Mouse (Mus musculus) embryonic facial prominence, embryonic 15.5 days (tissue): ENCODE measurements around the gene Gsdmc3. TPM values are rescaled to one million over a fixed set of nuclear protein-coding genes. Genes with fewer than 3 reads are reported as not detected.
"Not testable (repeated sequence)": the region's sequence is repeated elsewhere in the genome, so short reads cannot be mapped to it uniquely, and the experiment has no call there.

Experiments used
- ATAC-seq: fragments of 200-750 bp; cut with Nextera tagmentation; 2 replicates; pipeline ENCODE4 v1.8.0; 2017; ENCODE audit warnings: low read depth, moderate TSS enrichment; ENCODE audit not compliant: insufficient number of reproducible peaks, low FRiP score, low TSS enrichment
- H3K27ac ChIP-seq: fragments of 300-500 bp; sonication (generic); replicated peaks from 2 replicates; pipeline ENCODE4 v1.5.1; 2015; ENCODE audit warnings: mild to moderate bottlenecking, inconsistent platforms
- H3K27me3 ChIP-seq: fragments of 300-500 bp; sonication (generic); 2 replicates; pipeline ENCODE4 v1.6.1; 2015; ENCODE audit warnings: inconsistent platforms
- H3K36me3 ChIP-seq: fragments of 300-500 bp; sonication (generic); 2 replicates; pipeline ENCODE4 v1.6.1; 2015; ENCODE audit warnings: mild to moderate bottlenecking, inconsistent platforms
- H3K4me1 ChIP-seq: fragments of 300-500 bp; sonication (generic); 2 replicates; pipeline ENCODE4 v1.6.1; 2015; ENCODE audit warnings: inconsistent platforms
- H3K4me2 ChIP-seq: fragments of 300-500 bp; sonication (generic); replicated peaks from 2 replicates; pipeline ENCODE4 v1.6.1; 2015; ENCODE audit warnings: mild to moderate bottlenecking, inconsistent platforms
- H3K4me3 ChIP-seq: fragments of 300-500 bp; sonication (generic); replicated peaks from 2 replicates; pipeline ENCODE4 v1.5.1; 2015; ENCODE audit warnings: mild to moderate bottlenecking, inconsistent platforms
- H3K9ac ChIP-seq: fragments of 300-500 bp; sonication (generic); 2 replicates; pipeline ENCODE4 v1.6.1; 2015; ENCODE audit warnings: inconsistent platforms
- H3K9me3 ChIP-seq: fragments of 300-500 bp; sonication (generic); replicated peaks from 2 replicates; pipeline ENCODE4 v1.6.1; 2016; ENCODE audit warnings: inconsistent platforms
- WGBS: fragments of 180-500 bp; shearing (Covaris S2); methylation state at CpG from one replicate; pipeline ENCODE4 v1.1.7; 2015; 5-methylcytosine and 5-hydroxymethylcytosine counted together
- polyA plus RNA-seq: library from polyadenylated mRNA; unstranded; fragments of >200 nt; fragmentation: Nextera tagmentation; extraction: Ambion mirVana; gene quantifications from 2 replicates; pipeline ENCODE4 v1.2.1, GENCODE M21; 2015

The Gsdmc3 gene
- polyA plus RNA-seq = 0.12 and 0.21 TPM in 2 replicates

DNA sequence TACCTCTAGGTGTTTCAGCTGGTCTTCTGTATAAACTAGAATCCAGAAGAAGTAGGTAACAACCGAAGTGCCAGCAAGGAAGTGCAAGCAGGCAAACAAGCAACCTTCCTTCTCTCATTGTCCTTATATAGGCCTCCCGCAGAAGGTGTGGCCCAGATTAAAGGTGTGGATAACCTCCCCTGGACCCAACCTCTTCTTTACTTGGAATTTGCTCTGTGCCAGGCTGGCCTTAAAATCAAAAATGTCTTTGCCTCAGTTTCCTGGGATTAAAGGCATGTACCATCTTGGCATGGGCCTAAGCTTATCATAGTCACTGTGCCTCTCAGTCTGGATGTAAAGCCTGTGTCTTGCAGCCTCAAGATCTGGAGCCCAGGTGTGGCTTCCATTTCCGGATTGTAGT lies at the start of gene Gsdmc3:
TSS of gene Gsdmc3 (minus strand) at position 101 of the 400 bp plus-strand sequence.
- H3K9ac ChIP-seq, H3K4me3 ChIP-seq, H3K4me1 ChIP-seq, H3K27me3 ChIP-seq, H3K4me2 ChIP-seq, H3K27ac ChIP-seq, H3K36me3 ChIP-seq, H3K9me3 ChIP-seq, ATAC-seq: not testable (repeated sequence)
- WGBS = 78% methylated on average over 1 of the region's 3 CpGs

GRCm38 (mm10) chr15:63926201-63926600 lies 47.8 kb upstream of the Gsdmc3 start:
- Histone ChIP-seq H3K4me1 (no peaks in the 10 kb centered on the region), H3K9me3 (no peaks in the 10 kb centered on the region), H3K4me2 (no peak overlapping the region), H3K36me3 (peaks cover 19% of the 10 kb centered on the region), H3K4me3 (no peak overlapping the region), H3K27me3 (no peaks in the 10 kb centered on the region), H3K9ac (no peak overlapping the region), H3K27ac (no peak overlapping the region)
- 88% methylated on average over 3 of the region's 3 CpGs for WGBS
- no peak for ATAC-seq

- no peak for ATAC-seq
Measured at GRCm38 (mm10) chr15:63924484-63924883, 46.1 kb upstream of the Gsdmc3 start.

DNA sequence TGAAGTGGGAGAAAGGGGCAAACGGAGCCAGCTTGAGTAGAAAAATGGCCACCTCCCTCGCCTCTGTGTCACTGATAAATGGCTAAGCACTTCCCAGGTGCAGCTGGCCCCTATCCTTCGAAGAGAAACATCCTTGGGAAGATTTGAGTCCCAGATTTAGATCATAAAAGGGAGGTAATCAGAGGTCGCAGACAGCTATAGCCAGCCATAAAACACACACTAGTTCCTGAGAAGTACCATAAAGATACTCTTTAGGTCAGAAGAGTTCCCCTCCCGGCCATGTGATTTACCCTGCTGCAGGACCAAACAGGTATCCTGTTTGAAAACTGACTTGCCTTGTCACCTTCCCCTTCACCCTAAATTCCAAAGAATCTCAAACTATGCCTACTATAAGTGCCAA lies 43.3 kb upstream of the Gsdmc3 start:
- 74% methylated on average over 2 of the region's 5 CpGs for WGBS
- H3K36me3 ChIP-seq, H3K27ac ChIP-seq, H3K4me2 ChIP-seq, H3K4me1 ChIP-seq, ATAC-seq, H3K9ac ChIP-seq, H3K4me3 ChIP-seq, H3K9me3 ChIP-seq, H3K27me3 ChIP-seq: not testable (repeated sequence)

More at GRCm38 (mm10) chr15:63924484-63924883, 46.1 kb upstream of the Gsdmc3 start:
- H3K27ac ChIP-seq = no peak overlapping the region
- H3K27me3 ChIP-seq = no peaks in the 10 kb centered on the region
- H3K36me3 ChIP-seq = peaks cover 9% of the 10 kb centered on the region; the same call in 1 of the 2 replicates
- H3K4me1 ChIP-seq = no peaks in the 10 kb centered on the region
- no peak overlapping the region for H3K4me2 ChIP-seq
- no peaks in the 10 kb centered on the region for H3K9me3 ChIP-seq
- H3K9ac ChIP-seq = no peak overlapping the region
- no peak overlapping the region for H3K4me3 ChIP-seq
- 86% methylated on average over 1 of the region's 1 CpGs for WGBS

DNA sequence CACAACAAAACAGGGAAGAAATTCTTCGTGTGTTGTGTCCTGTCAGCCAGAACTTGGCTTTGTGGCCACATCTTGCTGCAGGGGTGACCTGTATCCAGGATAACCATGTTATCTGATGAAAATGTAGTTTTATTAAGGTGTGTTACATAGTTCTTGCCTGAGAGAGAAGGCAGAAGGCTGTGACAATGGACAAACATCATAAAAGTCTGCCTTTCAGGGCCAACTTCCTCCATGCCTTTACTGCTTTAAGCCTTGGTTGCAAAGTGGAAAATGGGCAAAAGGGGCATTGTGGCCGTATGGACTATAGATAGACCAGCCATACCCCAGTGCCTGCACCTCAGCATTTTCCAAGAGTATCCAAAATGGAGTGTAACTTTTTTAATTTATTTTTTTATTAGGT lies 41.4 kb upstream of the Gsdmc3 start:
- H3K9me3 ChIP-seq = not testable (repeated sequence)

DNA sequence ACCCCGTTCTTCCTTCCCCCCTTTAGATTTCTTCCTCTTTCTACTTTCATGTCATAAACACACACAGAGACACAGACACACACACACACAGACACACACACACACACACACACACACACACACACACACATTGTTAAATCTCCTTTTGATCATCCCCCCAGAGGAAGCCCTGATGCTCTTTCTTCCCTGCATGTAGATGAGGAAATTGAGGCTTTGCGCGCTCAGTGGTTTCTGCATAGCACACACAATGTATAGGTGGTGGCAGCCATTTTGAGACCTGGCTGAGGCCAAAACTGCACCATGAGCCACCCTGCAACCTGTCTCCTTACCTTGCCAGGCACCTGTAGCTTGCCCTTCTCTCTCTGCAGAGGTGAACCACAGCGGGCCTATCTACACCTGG lies 38.2 kb upstream of the Gsdmc3 start:
- H3K27me3 ChIP-seq, H3K9ac ChIP-seq, H3K4me2 ChIP-seq, H3K9me3 ChIP-seq, H3K27ac ChIP-seq, ATAC-seq, H3K4me3 ChIP-seq, H3K4me1 ChIP-seq, H3K36me3 ChIP-seq: not testable (repeated sequence)
- 80% methylated on average over 4 of the region's 4 CpGs for WGBS

More for the DNA sequence above, 41.4 kb upstream of the Gsdmc3 start:
- not testable (repeated sequence) for H3K4me2 ChIP-seq, H3K27ac ChIP-seq, H3K4me1 ChIP-seq, H3K36me3 ChIP-seq, H3K4me3 ChIP-seq, H3K9ac ChIP-seq, ATAC-seq, H3K27me3 ChIP-seq
- whole genome bisulfite sequencing = 80% methylated on average over 2 of the region's 2 CpGs

DNA sequence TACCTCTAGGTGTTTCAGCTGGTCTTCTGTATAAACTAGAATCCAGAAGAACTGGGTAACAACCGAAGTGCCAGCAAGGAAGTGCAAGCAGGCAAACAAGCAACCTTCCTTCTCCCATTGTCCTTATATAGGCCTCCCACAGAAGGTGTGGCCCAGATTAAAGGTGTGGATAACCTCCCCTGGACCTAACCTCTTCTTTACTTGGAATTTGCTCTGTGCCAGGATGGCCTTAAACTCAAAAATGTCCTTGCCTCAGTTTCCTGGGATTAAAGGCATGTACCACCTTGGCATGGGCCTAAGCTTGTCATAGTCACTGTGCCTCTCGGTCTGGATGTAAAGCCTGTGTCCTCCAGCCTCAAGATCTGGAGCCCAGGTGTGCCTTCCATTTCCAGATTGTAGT lies 33.8 kb upstream of the Gsdmc3 start, which contains the start of gene Gsdmc4:
TSS of gene Gsdmc4 (minus strand) at position 101 of the 400 bp plus-strand sequence.
- 86% methylated on average over 2 of the region's 2 CpGs for WGBS
- H3K27me3 ChIP-seq, H3K27ac ChIP-seq, H3K4me1 ChIP-seq, H3K4me2 ChIP-seq, H3K36me3 ChIP-seq, H3K4me3 ChIP-seq, H3K9me3 ChIP-seq, H3K9ac ChIP-seq, ATAC-seq: not testable (repeated sequence)

DNA sequence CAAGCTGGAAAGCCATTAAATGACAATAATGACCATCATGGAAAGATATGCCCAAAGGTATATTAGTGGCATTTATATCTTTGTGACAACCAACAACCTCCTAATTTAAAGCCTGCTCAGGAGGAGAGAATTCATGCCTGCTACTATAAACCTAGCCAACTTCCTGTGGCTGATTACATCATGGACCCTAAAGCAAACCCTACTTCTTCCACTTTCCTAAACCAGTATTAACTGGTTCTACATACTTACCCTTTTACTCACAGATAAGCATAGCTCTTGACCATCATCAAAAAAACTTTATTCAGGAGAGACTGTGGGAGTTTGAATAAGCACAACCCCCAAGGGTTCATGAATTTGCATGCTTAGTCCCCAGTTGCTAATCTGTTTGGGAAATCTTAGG lies 31.5 kb upstream of the Gsdmc3 start:
- not testable (repeated sequence) for ATAC-seq, H3K27ac ChIP-seq

DNA sequence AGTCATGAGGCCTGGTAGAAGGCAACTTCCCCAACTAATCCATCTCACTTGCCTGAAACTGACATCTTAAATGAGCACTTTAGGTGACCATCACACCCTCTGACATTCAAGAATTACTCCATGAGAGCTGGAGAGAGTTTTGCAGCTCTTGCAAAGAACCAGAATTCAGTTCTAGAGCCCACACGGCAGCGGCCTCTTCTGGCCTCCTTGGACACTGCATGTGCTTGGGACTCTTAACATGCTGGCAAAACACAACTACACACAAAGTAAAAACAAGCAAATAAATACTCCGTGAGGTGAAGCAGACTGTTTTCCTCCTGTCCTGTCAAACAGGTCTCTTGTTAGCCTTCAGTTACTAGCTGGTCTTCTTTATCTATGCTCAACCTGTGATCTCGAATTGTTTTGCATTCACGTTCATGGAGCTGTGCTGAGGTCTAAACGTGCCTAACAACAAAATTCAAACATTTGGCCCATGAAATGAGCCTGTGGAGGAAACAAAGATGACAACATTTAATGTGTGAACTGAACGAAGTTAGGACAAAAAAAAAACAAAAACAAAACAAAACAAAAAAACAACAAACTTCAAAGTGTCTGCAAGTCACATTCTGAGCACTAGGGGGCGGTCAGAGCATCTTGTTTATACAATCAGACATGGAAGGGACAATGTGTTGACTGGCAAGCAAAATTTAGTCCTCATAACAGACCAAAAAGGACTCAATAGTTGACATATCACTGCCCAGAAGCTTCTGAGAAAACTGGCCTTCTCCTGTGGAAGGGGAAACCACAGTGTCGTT lies 17.4 kb upstream of the Gsdmc3 start:
- not testable (repeated sequence) for H3K27ac ChIP-seq, H3K36me3 ChIP-seq, H3K4me1 ChIP-seq, H3K4me3 ChIP-seq, H3K9me3 ChIP-seq, H3K4me2 ChIP-seq, H3K9ac ChIP-seq, H3K27me3 ChIP-seq, ATAC-seq
- 32% methylated on average over 9 of the region's 9 CpGs for WGBS

More for the DNA sequence above, 31.5 kb upstream of the Gsdmc3 start:
- not testable (repeated sequence) for H3K9me3 ChIP-seq, H3K4me3 ChIP-seq, H3K27me3 ChIP-seq, H3K9ac ChIP-seq, H3K36me3 ChIP-seq, H3K4me1 ChIP-seq, H3K4me2 ChIP-seq

- H3K27me3 ChIP-seq, H3K9ac ChIP-seq, H3K4me3 ChIP-seq, H3K4me2 ChIP-seq, H3K4me1 ChIP-seq, H3K9me3 ChIP-seq, H3K27ac ChIP-seq, H3K36me3 ChIP-seq, ATAC-seq: not testable (repeated sequence)
- WGBS = 66% methylated on average over 5 of the region's 5 CpGs
Measured at GRCm38 (mm10) chr15:63888440-63888839, 10.1 kb upstream of the Gsdmc3 start.

DNA sequence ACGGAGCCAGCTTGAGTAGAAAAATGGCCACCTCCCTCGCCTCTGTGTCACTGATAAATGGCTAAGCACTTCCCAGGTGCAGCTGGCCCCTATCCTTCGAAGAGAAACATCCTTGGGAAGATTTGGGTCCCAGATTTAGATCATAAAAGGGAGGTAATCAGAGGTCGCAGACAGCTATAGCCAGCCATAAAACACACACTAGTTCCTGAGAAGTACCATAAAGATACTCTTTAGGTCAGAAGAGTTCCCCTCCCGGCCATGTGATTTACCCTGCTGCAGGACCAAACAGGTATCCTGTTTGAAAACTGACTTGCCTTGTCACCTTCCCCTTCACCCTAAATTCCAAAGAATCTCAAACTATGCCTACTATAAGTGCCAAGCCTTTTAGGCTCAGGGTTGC lies 9.6 kb upstream of the Gsdmc3 start:
- not testable (repeated sequence) for ATAC-seq

GRCm38 (mm10) chr15:63876160-63876559 lies 2.2 kb downstream of the Gsdmc3 start:
- H3K4me1 ChIP-seq, H3K4me3 ChIP-seq, H3K27ac ChIP-seq, H3K27me3 ChIP-seq, H3K36me3 ChIP-seq, H3K9me3 ChIP-seq, H3K9ac ChIP-seq, ATAC-seq, H3K4me2 ChIP-seq: not testable (repeated sequence)

More for the DNA sequence above, 9.6 kb upstream of the Gsdmc3 start:
- not testable (repeated sequence) for H3K27me3 ChIP-seq, H3K4me2 ChIP-seq, H3K9me3 ChIP-seq, H3K27ac ChIP-seq, H3K36me3 ChIP-seq, H3K4me3 ChIP-seq, H3K9ac ChIP-seq, H3K4me1 ChIP-seq
- no CpG with 5 or more reads among the region's 5 CpGs for WGBS
